Mouse (Mus musculus) stomach, postnatal 0 days (tissue): ENCODE measurements around the gene Olfr462. TPM values are rescaled to one million over a fixed set of nuclear protein-coding genes. Genes with fewer than 3 reads are reported as not detected.

Source experiments
- ATAC-seq: fragments of 200-750 bp; cut with Nextera tagmentation; 2 replicates; pipeline ENCODE4 v1.8.0; 2017; ENCODE audit not compliant: low FRiP score, low TSS enrichment
- DNase-seq: peaks from one replicate; pipeline ENCODE4 v3.0.0-alpha.2; 2016; ENCODE audit warnings: low spot score
- H3K27ac ChIP-seq: fragments of 300-500 bp; sonication (generic); replicated peaks from 2 replicates; pipeline ENCODE4 v1.5.1; 2014; ENCODE audit warnings: mild to moderate bottlenecking, control low read depth
- H3K27me3 ChIP-seq: fragments of 300-500 bp; sonication (generic); 2 replicates; pipeline ENCODE4 v1.6.1; 2014; ENCODE audit warnings: low read length; ENCODE audit not compliant: control insufficient read depth, insufficient read depth
- H3K36me3 ChIP-seq: fragments of 300-500 bp; sonication (generic); 2 replicates; pipeline ENCODE4 v1.6.1; 2014; ENCODE audit warnings: low read length, mixed read lengths; ENCODE audit not compliant: control insufficient read depth, insufficient read depth
- H3K4me1 ChIP-seq: fragments of 300-500 bp; sonication (generic); replicated peaks from 2 replicates; pipeline ENCODE4 v1.6.1; 2014; ENCODE audit warnings: antibody characterized with exemption; ENCODE audit not compliant: control insufficient read depth, insufficient read depth
- H3K4me2 ChIP-seq: fragments of 300-500 bp; sonication (generic); replicated peaks from 2 replicates; pipeline ENCODE4 v1.6.1; 2014; ENCODE audit warnings: low read depth, mild to moderate bottlenecking, control low read depth, moderate library complexity
- H3K4me3 ChIP-seq: fragments of 300-500 bp; sonication (generic); 2 replicates; pipeline ENCODE4 v1.5.1; 2014; ENCODE audit warnings: low read depth, low read length, control low read depth
- H3K9ac ChIP-seq: fragments of 300-500 bp; sonication (generic); 2 replicates; pipeline ENCODE4 v1.6.1; 2014; ENCODE audit warnings: mild to moderate bottlenecking, low read length, control low read depth, mixed read lengths
- H3K9me3 ChIP-seq: fragments of 300-500 bp; sonication (generic); 2 replicates; pipeline ENCODE4 v1.6.1; 2016; ENCODE audit warnings: low read length; ENCODE audit not compliant: control insufficient read depth
- CTCF ChIP-seq: IDR thresholded peaks from 2 replicates; pipeline ENCODE4 v1.5.1; 2016; ENCODE audit warnings: antibody characterized with exemption, low read depth, mild to moderate bottlenecking, moderate library complexity
- EP300 ChIP-seq: optimal IDR thresholded peaks from 2 replicates; pipeline ENCODE3; 2016; ENCODE audit warnings: antibody characterized with exemption
- WGBS: fragments of 180-500 bp; shearing (Covaris S2); extraction: QIAGEN DNeasy Blood & Tissue Kit; methylation state at CpG from one replicate; pipeline ENCODE4 v1.1.7; 2014; 5-methylcytosine and 5-hydroxymethylcytosine counted together
- polyA plus RNA-seq: library from polyadenylated mRNA; unstranded; fragments of >200 nt; fragmentation: Nextera tagmentation; extraction: Ambion mirVana; gene quantifications from 2 replicates; pipeline ENCODE4 v1.2.1, GENCODE M21; 2015

Olfr462 gene
- polyA plus RNA-seq, 1 experiment from 2014 or later: not detected

- no peak overlapping the region for H3K27ac ChIP-seq
- no peak overlapping the region for H3K4me2 ChIP-seq
- DNase-seq: no peak
- no peak overlapping the region for H3K9ac ChIP-seq
- no peaks in the 10 kb centered on the region for H3K36me3 ChIP-seq
- no peaks in the 10 kb centered on the region for H3K9me3 ChIP-seq
- no peak overlapping the region for H3K4me3 ChIP-seq
- WGBS: 86% methylated on average over 1 of the region's 1 CpGs
- no peaks in the 10 kb centered on the region for H3K4me1 ChIP-seq
- no peak for ATAC-seq
- H3K27me3 ChIP-seq: no peaks in the 10 kb centered on the region
- TF ChIP-seq CTCF (no peak), EP300 (no peak)
Measured at GRCm38 (mm10) chr11:87916005-87916404, 23.9 kb upstream of the Olfr462 start.

DNA sequence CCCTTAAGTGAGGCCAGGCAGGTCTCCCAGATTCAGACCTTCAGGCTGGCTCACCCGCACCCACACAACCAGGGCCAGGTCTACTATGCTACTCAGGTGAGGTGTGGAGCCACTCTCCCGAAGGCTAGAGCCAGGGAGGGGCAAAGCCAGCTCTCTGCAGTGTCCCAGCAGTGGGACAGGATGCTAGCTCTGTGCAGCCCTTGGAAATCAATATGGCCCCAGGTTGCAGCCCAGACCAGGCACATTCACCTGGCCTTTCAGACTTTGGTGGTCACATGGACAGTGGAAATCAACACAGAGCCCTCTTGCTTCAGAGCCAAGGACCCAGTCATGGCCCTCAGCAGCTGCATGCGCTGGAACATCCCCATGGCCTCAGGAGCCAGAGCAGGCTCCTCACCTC, 12.3 kb upstream of the Olfr462 start:
- DNase-seq: no peak
- WGBS: 80% methylated on average over 3 of the region's 3 CpGs
- ATAC-seq: no peak

GRCm38 (mm10) chr11:87897287-87897686, 5.2 kb upstream of the Olfr462 start, which contains the start of gene Olfr463:
TSS of gene Olfr463 (minus strand) at chr11:87897387.
- H3K27me3 ChIP-seq: no peaks in the 10 kb centered on the region
- no peak for ATAC-seq
- H3K27ac ChIP-seq: no peak within 1 kb of the TSS
- no peak within 1 kb of the TSS for H3K4me2 ChIP-seq
- DNase-seq: no peak
- no peaks in the 10 kb centered on the region for H3K4me1 ChIP-seq
- no peak within 1 kb of the TSS for H3K4me3 ChIP-seq
- TF ChIP-seq EP300: no peak
- TF ChIP-seq CTCF: no peak
- H3K9me3 ChIP-seq: no peaks in the 10 kb centered on the region
- no peak within 1 kb of the TSS for H3K9ac ChIP-seq
- no peaks in the 10 kb centered on the region for H3K36me3 ChIP-seq

More for the DNA sequence above, 12.3 kb upstream of the Olfr462 start:
- Histone ChIP-seq H3K4me1 (no peaks in the 10 kb centered on the region), H3K4me3 (no peak overlapping the region), H3K27me3 (no peaks in the 10 kb centered on the region), H3K36me3 (no peaks in the 10 kb centered on the region), H3K9ac (no peak overlapping the region), H3K4me2 (no peak overlapping the region), H3K27ac (no peak overlapping the region), H3K9me3 (no peaks in the 10 kb centered on the region)
- TF ChIP-seq CTCF (no peak), EP300 (no peak)

DNA sequence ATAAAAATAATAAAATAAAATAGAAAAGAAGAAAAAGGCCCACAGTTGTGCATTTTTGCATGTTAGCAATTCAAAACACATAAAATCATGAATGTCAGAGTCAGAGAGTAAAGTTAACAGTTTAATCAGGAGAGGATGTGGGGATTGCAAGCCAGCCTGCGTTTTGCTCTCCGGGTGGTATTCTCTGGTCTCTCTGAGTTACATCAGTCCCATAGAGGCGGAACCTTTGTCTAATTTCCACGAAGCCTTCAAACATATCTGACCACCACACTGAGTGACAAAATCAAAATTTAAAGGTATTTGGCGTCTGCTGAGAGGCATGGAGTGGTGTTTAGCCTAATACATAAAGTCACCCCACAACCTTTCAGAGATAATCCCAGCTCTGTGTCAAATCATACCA, 7.2 kb downstream of the Olfr462 start:
- H3K36me3 ChIP-seq: no peaks in the 10 kb centered on the region
- H3K4me1 ChIP-seq: no peaks in the 10 kb centered on the region
- no peak overlapping the region for H3K4me2 ChIP-seq
- TF ChIP-seq EP300: no peak
- TF ChIP-seq CTCF: no peak
- 72% methylated on average over 5 of the region's 5 CpGs for WGBS
- no peak for ATAC-seq
- H3K9ac ChIP-seq: no peak overlapping the region
- no peaks in the 10 kb centered on the region for H3K27me3 ChIP-seq
- H3K9me3 ChIP-seq: no peaks in the 10 kb centered on the region
- DNase-seq: no peak
- no peak overlapping the region for H3K27ac ChIP-seq
- no peak overlapping the region for H3K4me3 ChIP-seq

GRCm38 (mm10) chr11:87883493-87883892, 8.6 kb downstream of the Olfr462 start:
- no peak overlapping the region for H3K9ac ChIP-seq
- DNase-seq (no peak), ATAC-seq (no peak)
- no peaks in the 10 kb centered on the region for H3K9me3 ChIP-seq
- H3K4me1 ChIP-seq: no peaks in the 10 kb centered on the region
- H3K27me3 ChIP-seq: no peaks in the 10 kb centered on the region
- no peak overlapping the region for H3K4me2 ChIP-seq
- WGBS: 46% methylated on average over 5 of the region's 5 CpGs
- no peaks in the 10 kb centered on the region for H3K36me3 ChIP-seq
- TF ChIP-seq EP300 (no peak), CTCF (peak; percentile 72)
- no peak overlapping the region for H3K4me3 ChIP-seq
- no peak overlapping the region for H3K27ac ChIP-seq

DNA sequence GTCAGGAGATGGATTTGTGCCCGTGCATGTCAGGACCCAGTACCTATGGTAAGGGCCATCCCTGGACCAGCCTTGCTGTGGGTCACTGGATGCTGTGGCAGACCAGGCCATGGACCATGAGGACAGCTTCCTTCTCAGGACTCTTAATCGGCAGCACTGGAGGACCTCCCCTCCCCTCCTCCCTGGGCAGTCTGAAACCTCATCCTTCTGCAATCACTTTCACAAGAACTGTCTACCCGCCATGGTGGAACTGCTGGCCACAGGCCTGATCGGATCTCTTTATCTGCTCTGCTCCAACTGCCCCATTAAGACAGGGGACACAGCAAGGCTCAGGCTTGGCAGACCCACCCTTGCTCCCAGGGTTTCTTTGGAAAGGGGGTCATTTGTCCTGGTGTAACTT, 10.4 kb downstream of the Olfr462 start:
- H3K27me3 ChIP-seq: no peaks in the 10 kb centered on the region
- ATAC-seq (no peak), DNase-seq (no peak)
- TF ChIP-seq CTCF: no peak
- no peak for TF ChIP-seq EP300
- no peaks in the 10 kb centered on the region for H3K36me3 ChIP-seq
- no peak overlapping the region for H3K27ac ChIP-seq
- no peaks in the 10 kb centered on the region for H3K9me3 ChIP-seq
- no peak overlapping the region for H3K9ac ChIP-seq
- no peak overlapping the region for H3K4me2 ChIP-seq
- 67% methylated on average over 4 of the region's 4 CpGs for WGBS
- no peak overlapping the region for H3K4me3 ChIP-seq
- H3K4me1 ChIP-seq: no peaks in the 10 kb centered on the region
